Mouse (Mus musculus) liver, embryonic 14.5 days (tissue): ENCODE results near the gene Plin4. TPM values are rescaled to one million over a fixed set of nuclear protein-coding genes. Genes with fewer than 3 reads are reported as not detected.
A peak's percentile ranks its signal among the peaks of the same experiment; 100 is the strongest.

Experiments
- ATAC-seq: fragments of 200-750 bp; cut with Nextera tagmentation; 2 replicates; pipeline ENCODE4 v1.8.0; 2017; ENCODE audit warnings: moderate number of reproducible peaks, mild to moderate bottlenecking, moderate library complexity; ENCODE audit not compliant: insufficient read depth
- DNase-seq, 3 experiments: peaks; one replicate each; pipeline ENCODE4 v3.0.0-alpha.2; 2012 to 2013; ENCODE audit warnings: low read depth in 3 of 3, low spot score in 3 of 3
- H3K27ac ChIP-seq: fragments of 300-500 bp; sonication (generic); 2 replicates; pipeline ENCODE4 v1.5.1; 2014; ENCODE audit warnings: moderate library complexity, mild to moderate bottlenecking, control low read depth, inconsistent platforms
- H3K27me3 ChIP-seq: fragments of 300-500 bp; sonication (generic); 2 replicates; pipeline ENCODE4 v1.6.1; 2014; ENCODE audit warnings: mild to moderate bottlenecking, low read length, moderate library complexity; ENCODE audit not compliant: control insufficient read depth, insufficient read depth
- H3K36me3 ChIP-seq: fragments of 300-500 bp; sonication (generic); replicated peaks from 2 replicates; pipeline ENCODE4 v1.6.1; 2014; ENCODE audit warnings: low read depth; ENCODE audit not compliant: control insufficient read depth, insufficient read depth
- H3K4me1 ChIP-seq, 2 experiments: fragments of 200-500 bp in 1 of 2; fragments of 300-500 bp in 1 of 2; sonication (generic) in 1 of 2; replicated peaks; 2 replicates each; pipeline ENCODE4 v1.6.1; 2012 to 2014; ENCODE audit warnings: antibody characterized with exemption in 1 of 2, inconsistent platforms in 1 of 2, low read length in 1 of 2; ENCODE audit not compliant: control insufficient read depth in 2 of 2, insufficient read depth in 2 of 2
- H3K4me2 ChIP-seq: fragments of 300-500 bp; sonication (generic); 2 replicates; pipeline ENCODE4 v1.6.1; 2014; ENCODE audit warnings: low read depth, mild to moderate bottlenecking, control low read depth, moderate library complexity
- H3K4me3 ChIP-seq, 2 experiments: fragments of 200-500 bp in 1 of 2; fragments of 300-500 bp in 1 of 2; sonication (generic) in 1 of 2; 2 replicates each; pipeline ENCODE4 v1.5.1; 2012 to 2014; ENCODE audit warnings: low read depth in 2 of 2, low read length in 2 of 2, mild to moderate bottlenecking in 2 of 2, control low read depth in 1 of 2, inconsistent platforms in 1 of 2, moderate library complexity in 1 of 2; ENCODE audit not compliant: insufficient read depth in 1 of 2
- H3K9ac ChIP-seq: fragments of 300-500 bp; sonication (generic); replicated peaks from 2 replicates; pipeline ENCODE4 v1.6.1; 2014; ENCODE audit warnings: mild to moderate bottlenecking, control low read depth, moderate library complexity
- H3K9me3 ChIP-seq: fragments of 300-500 bp; sonication (generic); 2 replicates; pipeline ENCODE4 v1.6.1; 2016; ENCODE audit warnings: low read length, mixed read lengths; ENCODE audit not compliant: control insufficient read depth
- CTCF ChIP-seq: IDR thresholded peaks from 2 replicates; pipeline ENCODE4 v1.5.1; 2016; ENCODE audit warnings: antibody characterized with exemption, low read depth, control low read depth
- EP300 ChIP-seq: IDR thresholded peaks from 2 replicates; pipeline ENCODE4 v1.6.1; 2016; ENCODE audit warnings: antibody characterized with exemption, low read depth
- whole genome bisulfite sequencing: fragments of 180-500 bp; shearing (Covaris S2); extraction: QIAGEN DNeasy Blood & Tissue Kit; methylation state at CpG from one replicate; pipeline ENCODE4 v1.1.7; 2014; ENCODE audit not compliant: insufficient replicate concordance; 5-methylcytosine and 5-hydroxymethylcytosine counted together
- polyA plus RNA-seq, 2 experiments: library from polyadenylated mRNA; depleted of rRNA in 1 of 2; stranded (reverse) in 1 of 2; unstranded in 1 of 2; fragments of >200 nt; fragmentation: Nextera tagmentation in 1 of 2; extraction: Ambion mirVana in 1 of 2; gene quantifications; 2 replicates each; pipeline versions ENCODE4 v1.2.1 to v1.2.3; 2012 to 2014

Gene Plin4
- polyA plus RNA-seq, 2 experiments = 0.01 to 0.03 TPM

DNA sequence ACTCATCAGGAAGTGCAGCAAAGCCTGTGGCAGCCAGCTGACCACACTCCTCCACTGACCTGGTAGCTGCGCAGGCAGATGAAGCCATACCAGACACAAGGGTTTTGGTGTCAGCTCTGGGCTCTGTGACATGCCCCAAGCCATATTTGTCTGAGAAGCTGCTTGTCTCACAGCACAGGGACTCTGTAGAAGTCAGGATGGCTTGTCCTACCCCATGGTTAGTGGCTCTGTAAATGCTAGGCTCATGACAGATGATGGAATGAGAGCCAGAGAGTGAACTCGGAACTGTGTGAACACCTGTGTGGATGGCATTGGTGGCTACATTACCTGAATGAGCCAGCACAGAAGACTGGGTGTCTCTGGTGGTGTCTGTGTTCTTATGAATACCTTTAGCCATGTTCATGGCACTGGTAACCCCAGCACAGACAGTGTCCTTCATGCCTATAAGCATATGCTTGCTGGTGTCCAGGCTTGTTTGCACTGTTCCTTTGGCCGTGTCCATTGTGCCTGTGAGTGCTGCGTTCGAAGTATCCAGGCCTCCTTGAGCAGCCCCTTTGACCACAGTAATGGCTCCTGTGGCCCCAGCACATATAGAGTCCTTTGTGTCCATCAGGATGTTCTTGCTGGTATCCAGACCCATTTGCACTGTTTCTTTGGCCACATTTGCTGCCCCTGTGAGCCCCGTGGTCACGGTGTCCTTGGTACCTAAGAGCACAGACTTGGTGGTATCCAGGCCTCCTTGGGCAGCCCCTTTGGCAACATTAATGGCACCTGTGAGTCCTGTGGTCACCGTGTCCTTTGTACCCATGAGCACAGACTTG is 5.9 kb downstream of the Plin4 start:
- Histone ChIP-seq H3K4me1 (no peaks in the 10 kb centered on the region), H3K36me3 (peaks cover 7% of the 10 kb centered on the region), H3K4me3 (no peak overlapping the region), H3K27me3 (no peaks in the 10 kb centered on the region), H3K27ac (no peak overlapping the region), H3K9ac (no peak overlapping the region), H3K4me2 (no peak overlapping the region), H3K9me3 (no peaks in the 10 kb centered on the region)
- TF ChIP-seq EP300 = no peak
- no peak for TF ChIP-seq CTCF
- no peak for ATAC-seq
- WGBS = 82% methylated on average over 8 of the region's 8 CpGs
- no peak for DNase-seq

DNA sequence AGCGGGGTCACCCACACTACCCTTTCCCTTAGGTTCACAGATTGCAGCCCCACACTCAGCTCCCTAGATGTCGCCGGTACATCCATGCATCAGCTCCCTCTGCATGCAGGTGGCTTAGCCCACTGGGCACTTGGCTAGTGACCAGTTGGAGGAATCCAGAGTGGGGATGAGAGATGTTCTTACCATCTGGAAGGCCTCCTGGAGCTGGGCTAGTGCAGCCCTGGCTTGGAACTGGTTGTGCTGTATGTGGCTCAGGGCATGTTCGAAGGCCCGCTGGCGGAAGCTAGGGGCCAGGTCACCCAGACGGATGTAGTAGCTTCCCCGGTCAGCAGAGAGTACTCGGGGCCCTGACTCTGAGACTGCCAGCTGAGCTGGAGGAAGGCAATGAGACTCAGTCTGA is 6.7 kb downstream of the Plin4 start:
- no peak for TF ChIP-seq EP300
- TF ChIP-seq CTCF = no peak
- Histone ChIP-seq H3K4me2 (no peak overlapping the region), H3K27ac (no peak overlapping the region), H3K4me3 (no peak overlapping the region), H3K36me3 (peaks cover 7% of the 10 kb centered on the region), H3K27me3 (no peaks in the 10 kb centered on the region), H3K9ac (no peak overlapping the region), H3K4me1 (no peaks in the 10 kb centered on the region), H3K9me3 (no peaks in the 10 kb centered on the region)
- DNase-seq (no peak), ATAC-seq (no peak)
- 86% methylated on average over 9 of the region's 9 CpGs for WGBS

- TF ChIP-seq EP300 (no peak), CTCF (no peak)
- 86% methylated on average over 5 of the region's 5 CpGs for WGBS
Observed at GRCm38 (mm10) chr17:56102158-56102557, 7.4 kb downstream of the Plin4 start.

DNA sequence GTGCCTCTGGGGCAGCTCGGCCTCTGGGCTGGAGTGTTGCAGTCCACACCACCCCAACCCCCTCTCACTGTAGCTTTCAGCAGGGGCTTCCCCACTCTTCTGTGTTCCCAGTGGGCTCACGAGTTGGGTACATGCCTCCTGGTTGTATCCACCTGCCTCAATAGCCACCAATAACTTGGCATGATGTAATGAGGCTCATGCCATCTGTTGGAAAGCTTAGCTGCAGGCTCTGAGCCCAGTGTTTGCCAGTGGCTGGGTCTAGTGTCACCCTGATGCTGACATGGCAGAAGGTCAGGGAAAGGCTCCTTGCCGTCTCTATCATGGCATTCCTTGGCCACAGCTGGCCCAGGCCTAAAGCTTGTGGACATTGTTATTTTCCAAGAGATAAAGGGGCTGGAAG is 8.8 kb downstream of the Plin4 start:
- no peaks in the 10 kb centered on the region for H3K4me1 ChIP-seq
- no peak overlapping the region for H3K4me3 ChIP-seq
- H3K27ac ChIP-seq = no peak overlapping the region
- H3K4me2 ChIP-seq = no peak overlapping the region
- no peaks in the 10 kb centered on the region for H3K9me3 ChIP-seq
- H3K36me3 ChIP-seq = peaks cover 19% of the 10 kb centered on the region
- ATAC-seq (no peak), DNase-seq (no peak)
- H3K9ac ChIP-seq = no peak overlapping the region
- TF ChIP-seq CTCF (no peak), EP300 (no peak)
- WGBS = 83% methylated on average over 3 of the region's 3 CpGs
- no peaks in the 10 kb centered on the region for H3K27me3 ChIP-seq

More at GRCm38 (mm10) chr17:56102158-56102557, 7.4 kb downstream of the Plin4 start:
- Histone ChIP-seq H3K9me3 (no peaks in the 10 kb centered on the region), H3K4me3 (no peak overlapping the region), H3K36me3 (peaks cover 12% of the 10 kb centered on the region), H3K4me2 (no peak overlapping the region), H3K4me1 (no peaks in the 10 kb centered on the region), H3K27me3 (no peaks in the 10 kb centered on the region), H3K27ac (no peak overlapping the region), H3K9ac (no peak overlapping the region)
- DNase-seq (no peak), ATAC-seq (no peak)

GRCm38 (mm10) chr17:56098711-56099572 is 10.7 kb downstream of the Plin4 start:
- Histone ChIP-seq H3K9ac (no peak overlapping the region), H3K27ac (no peak overlapping the region), H3K4me2 (no peak overlapping the region), H3K9me3 (no peaks in the 10 kb centered on the region), H3K36me3 (peaks cover 21% of the 10 kb centered on the region), H3K4me3 (no peak overlapping the region), H3K27me3 (no peaks in the 10 kb centered on the region), H3K4me1 (no peaks in the 10 kb centered on the region)
- ATAC-seq = no peak
- WGBS = 77% methylated on average over 15 of the region's 15 CpGs
- TF ChIP-seq CTCF (peak; percentile 47), EP300 (no peak)
- DNase-seq = no peak
